Mouse (Mus musculus) megakaryocyte, adult 5-6 weeks (primary cell): ENCODE measurements around the gene Gm36210. TPM values are rescaled to one million over a fixed set of nuclear protein-coding genes. Genes with fewer than 3 reads are reported as not detected.
"Not testable (repeated sequence)": the region's sequence is repeated elsewhere in the genome, so short reads cannot be mapped to it uniquely, and the experiment has no call there.

Experiments
- ATAC-seq: 2 replicates; pipeline ENCODE4 v1.8.0; 2016; ENCODE audit warnings: mild to moderate bottlenecking, inconsistent platforms; ENCODE audit not compliant: poor library complexity, severe bottlenecking
- total RNA-seq, 2 experiments: library from RNA; stranded (forward) in 1 of 2; stranded (reverse) in 1 of 2; fragments of 153-499, 151-499 nt in 1 of 2; fragments of 221-1000, 200-1000 nt in 1 of 2; gene quantifications; 2 replicates each; pipeline versions ENCODE4 v1.2.3 to v1.2.4; 2015 to 2017

The Gm36210 gene
- total RNA-seq, 2 experiments from 2014 or later, result not detected

GRCm38 (mm10) chr7:4898851-4899648, 7.3 kb downstream of the Gm36210 start:
- ATAC-seq, result no peak

GRCm38 (mm10) chr7:4895186-4895585, 11.1 kb downstream of the Gm36210 start:
- ATAC-seq, result no peak

GRCm38 (mm10) chr7:4886680-4887079, 19.6 kb downstream of the Gm36210 start:
- no peak for ATAC-seq

- not testable (repeated sequence) for ATAC-seq
These were observed 27.3 kb downstream of the Gm36210 start for GRCm38 (mm10) chr7:4879036-4879435.

- no peak for ATAC-seq
These were observed 28.1 kb downstream of the Gm36210 start for GRCm38 (mm10) chr7:4878186-4878585.

- ATAC-seq, result no peak; the same call in 1 of the 2 replicates
These were observed 29.1 kb downstream of the Gm36210 start for GRCm38 (mm10) chr7:4877226-4877625.

- peak; percentile 99 for ATAC-seq
These were observed 29.5 kb downstream of the Gm36210 start, which contains the start of gene Isoc2a for GRCm38 (mm10) chr7:4876753-4877221. TSS of gene Isoc2a (plus strand) at chr7:4877153.

- no peak for ATAC-seq
These were observed 36.2 kb downstream of the Gm36210 start, which contains the start of gene Isoc2b for GRCm38 (mm10) chr7:4870133-4870532. TSS of gene Isoc2b (minus strand) at chr7:4870258.

- ATAC-seq, result peak; percentile 4
These were observed 39.6 kb downstream of the Gm36210 start for GRCm38 (mm10) chr7:4866631-4867180.

- peak; percentile 98 for ATAC-seq
These were observed 40.5 kb downstream of the Gm36210 start for GRCm38 (mm10) chr7:4865579-4866493.

GRCm38 (mm10) chr7:4865090-4865489, 41.2 kb downstream of the Gm36210 start:
- ATAC-seq, result no peak

- ATAC-seq, result no peak
These were observed 42.0 kb downstream of the Gm36210 start for GRCm38 (mm10) chr7:4864130-4864845.

- no peak for ATAC-seq
These were observed 42.7 kb downstream of the Gm36210 start for GRCm38 (mm10) chr7:4863541-4864080.

GRCm38 (mm10) chr7:4863041-4863440, 43.3 kb downstream of the Gm36210 start:
- ATAC-seq, result no peak

GRCm38 (mm10) chr7:4860926-4861325, 45.4 kb downstream of the Gm36210 start:
- not testable (repeated sequence) for ATAC-seq

- no peak for ATAC-seq
These were observed 46.8 kb downstream of the Gm36210 start for GRCm38 (mm10) chr7:4859418-4859978.

- ATAC-seq, result no peak
These were observed 49.0 kb downstream of the Gm36210 start for GRCm38 (mm10) chr7:4857321-4857720.

- ATAC-seq, result no peak
These were observed 49.8 kb downstream of the Gm36210 start for GRCm38 (mm10) chr7:4856508-4856907.

- ATAC-seq, result no peak
These were observed 52.7 kb downstream of the Gm36210 start for GRCm38 (mm10) chr7:4853613-4854012.

GRCm38 (mm10) chr7:4851315-4851688, 55.0 kb downstream of the Gm36210 start:
- ATAC-seq, result no peak
